Mouse (Mus musculus) ovary, postnatal 36 days (tissue): ENCODE measurements around the gene Ankmy1.

Experiments used
- DNase-seq: peaks from one replicate; pipeline ENCODE4 v3.0.0; 2022; ENCODE audit warnings: low spot score, mixed read lengths

The Ankmy1 gene

GRCm38 (mm10) chr1:92874011-92874410 is 28.7 kb downstream of the Ankmy1 start:
- DNase-seq: no peak

DNA sequence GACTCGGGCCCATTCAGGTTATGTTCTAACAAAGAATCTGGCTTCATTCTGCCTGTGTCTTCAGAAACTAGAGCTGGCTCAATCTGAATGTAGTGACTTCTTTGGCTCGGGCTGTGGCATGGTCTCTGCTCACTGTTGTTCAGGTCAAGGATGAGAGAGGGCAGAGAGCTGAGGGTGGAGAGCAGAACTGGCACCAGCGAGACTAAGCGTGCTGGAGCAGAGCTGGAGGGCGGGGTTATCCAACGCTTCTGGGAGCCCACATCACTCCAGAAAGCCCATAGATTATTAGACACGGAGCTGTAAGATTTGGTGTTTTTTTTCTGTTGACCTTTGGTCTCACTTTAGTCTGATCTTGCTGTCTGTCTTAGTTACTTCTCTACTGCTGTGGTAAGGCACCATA is 30.0 kb downstream of the Ankmy1 start:
- DNase-seq: no peak

DNA sequence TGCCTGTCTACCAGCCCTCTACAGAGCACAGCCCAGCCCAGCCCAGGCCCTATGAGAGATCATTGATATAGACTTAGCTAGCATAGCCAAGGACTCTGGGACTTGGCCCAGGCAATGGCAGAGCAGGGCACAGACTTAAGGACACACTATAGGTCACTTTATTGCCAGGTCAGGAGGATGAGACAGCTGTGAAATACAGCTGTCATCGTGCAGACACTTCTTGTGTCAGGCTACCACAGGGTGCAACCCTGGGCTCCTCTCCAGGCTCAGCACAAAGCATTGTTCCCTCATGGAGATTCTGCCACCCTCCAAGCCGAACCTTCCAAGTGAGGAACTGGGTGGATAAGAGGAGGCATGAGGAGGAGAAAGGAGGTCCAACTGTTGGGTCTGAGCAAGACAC is 32.7 kb downstream of the Ankmy1 start:
- DNase-seq: no peak

GRCm38 (mm10) chr1:92866170-92866569 is 36.5 kb downstream of the Ankmy1 start:
- DNase-seq: no peak

DNA sequence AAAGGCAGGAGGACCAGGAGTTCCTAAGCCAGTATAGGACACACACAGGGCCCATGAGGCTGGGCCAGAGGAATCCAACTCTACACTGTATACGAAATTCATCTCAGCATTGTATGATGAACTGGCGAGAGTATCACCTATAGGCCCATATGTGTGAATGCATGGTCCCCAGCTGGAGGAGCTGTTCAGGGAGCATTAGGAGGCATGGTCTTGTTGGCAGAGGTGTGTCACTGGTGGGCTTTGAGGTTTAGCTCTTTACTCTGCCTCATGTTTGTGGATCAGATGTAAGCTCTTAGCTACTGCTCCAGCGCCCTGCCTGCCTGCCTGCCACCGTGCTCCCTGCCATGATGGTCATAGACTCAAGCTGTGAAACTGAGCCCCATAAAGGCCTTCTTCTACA is 39.4 kb downstream of the Ankmy1 start:
- DNase-seq: no peak

GRCm38 (mm10) chr1:92861503-92861902 is 41.2 kb downstream of the Ankmy1 start:
- no peak for DNase-seq

- DNase-seq: no peak
These were observed 50.3 kb downstream of the Ankmy1 start for GRCm38 (mm10) chr1:92852450-92852849.

- DNase-seq: no peak
These were observed 52.6 kb downstream of the Ankmy1 start for GRCm38 (mm10) chr1:92849938-92850574.

DNA sequence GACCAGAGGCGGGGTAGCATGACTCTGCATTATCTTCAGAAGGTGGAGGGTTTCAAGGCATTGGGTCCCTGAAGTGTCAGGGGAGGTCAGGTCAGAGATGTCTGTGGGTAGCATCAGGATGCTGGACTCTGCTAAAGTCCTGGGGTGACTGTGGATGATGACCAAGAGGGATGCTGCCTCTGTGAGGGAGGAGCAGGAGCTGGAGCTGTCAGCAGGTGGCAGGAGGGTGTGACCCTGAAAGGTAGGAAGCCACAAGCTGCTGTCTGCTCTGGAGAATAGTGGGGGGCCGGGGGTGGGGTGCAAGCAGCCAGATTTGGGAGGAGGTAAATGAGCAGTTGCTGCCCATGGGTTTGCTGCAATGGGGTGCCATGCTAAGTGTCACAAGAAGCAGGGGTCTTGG is 53.2 kb downstream of the Ankmy1 start:
- no peak for DNase-seq

- no peak for DNase-seq
These were observed 54.5 kb downstream of the Ankmy1 start for GRCm38 (mm10) chr1:92847873-92848839.

GRCm38 (mm10) chr1:92845889-92846288 is 56.8 kb downstream of the Ankmy1 start:
- no peak for DNase-seq

- DNase-seq: no peak
These were observed 61.3 kb downstream of the Ankmy1 start for GRCm38 (mm10) chr1:92841427-92841826.

DNA sequence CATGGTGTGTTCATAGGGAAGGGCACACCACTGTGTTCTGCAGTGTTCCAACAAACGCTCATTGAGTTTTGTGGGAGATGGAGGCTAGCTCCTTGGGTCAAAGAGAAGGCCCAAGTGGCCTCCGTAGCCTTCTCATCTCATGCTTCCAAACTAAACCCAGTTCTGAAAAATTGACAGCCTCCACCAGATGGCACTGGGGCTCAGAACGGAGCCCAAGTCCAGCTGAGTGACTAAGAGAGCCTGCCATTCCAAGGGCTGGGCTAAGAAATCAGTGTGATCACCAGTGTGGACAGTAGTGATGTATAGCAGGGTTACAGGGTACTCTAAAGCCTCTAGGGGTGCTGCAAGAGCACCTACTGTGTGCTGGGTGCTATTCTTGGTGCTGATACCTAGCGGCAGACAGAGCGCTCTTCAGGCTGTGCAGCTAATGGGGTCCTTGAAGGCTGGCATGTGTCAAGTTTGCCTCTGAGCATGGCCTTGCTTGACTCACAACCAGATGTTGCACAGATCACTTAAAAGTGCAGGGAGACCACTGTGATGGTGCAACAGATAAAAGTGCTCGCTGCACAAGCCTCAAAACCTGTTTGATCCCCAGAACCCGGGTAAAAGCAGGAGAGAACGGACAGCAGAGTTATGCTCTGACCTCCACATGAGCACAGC is 62.3 kb downstream of the Ankmy1 start:
- DNase-seq: no peak

DNA sequence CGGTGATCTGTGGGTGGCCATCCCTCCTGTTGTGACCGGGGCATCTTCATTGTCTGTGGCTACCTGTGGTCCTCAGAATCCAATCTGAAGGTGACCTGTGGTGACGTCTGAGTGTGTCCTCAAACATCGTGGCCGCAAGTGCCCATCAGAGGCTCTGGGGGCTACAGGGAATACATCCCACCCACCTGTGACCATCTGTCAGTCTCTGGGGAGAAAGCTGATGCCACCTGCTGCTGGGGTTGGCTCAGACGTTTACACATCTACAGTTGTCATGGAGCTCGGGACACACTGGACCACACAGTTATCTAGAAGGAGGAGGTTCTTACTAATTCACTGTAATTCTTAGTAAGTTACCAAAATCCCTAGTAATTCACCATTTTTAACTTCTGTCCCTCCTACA is 63.5 kb downstream of the Ankmy1 start:
- no peak for DNase-seq

DNA sequence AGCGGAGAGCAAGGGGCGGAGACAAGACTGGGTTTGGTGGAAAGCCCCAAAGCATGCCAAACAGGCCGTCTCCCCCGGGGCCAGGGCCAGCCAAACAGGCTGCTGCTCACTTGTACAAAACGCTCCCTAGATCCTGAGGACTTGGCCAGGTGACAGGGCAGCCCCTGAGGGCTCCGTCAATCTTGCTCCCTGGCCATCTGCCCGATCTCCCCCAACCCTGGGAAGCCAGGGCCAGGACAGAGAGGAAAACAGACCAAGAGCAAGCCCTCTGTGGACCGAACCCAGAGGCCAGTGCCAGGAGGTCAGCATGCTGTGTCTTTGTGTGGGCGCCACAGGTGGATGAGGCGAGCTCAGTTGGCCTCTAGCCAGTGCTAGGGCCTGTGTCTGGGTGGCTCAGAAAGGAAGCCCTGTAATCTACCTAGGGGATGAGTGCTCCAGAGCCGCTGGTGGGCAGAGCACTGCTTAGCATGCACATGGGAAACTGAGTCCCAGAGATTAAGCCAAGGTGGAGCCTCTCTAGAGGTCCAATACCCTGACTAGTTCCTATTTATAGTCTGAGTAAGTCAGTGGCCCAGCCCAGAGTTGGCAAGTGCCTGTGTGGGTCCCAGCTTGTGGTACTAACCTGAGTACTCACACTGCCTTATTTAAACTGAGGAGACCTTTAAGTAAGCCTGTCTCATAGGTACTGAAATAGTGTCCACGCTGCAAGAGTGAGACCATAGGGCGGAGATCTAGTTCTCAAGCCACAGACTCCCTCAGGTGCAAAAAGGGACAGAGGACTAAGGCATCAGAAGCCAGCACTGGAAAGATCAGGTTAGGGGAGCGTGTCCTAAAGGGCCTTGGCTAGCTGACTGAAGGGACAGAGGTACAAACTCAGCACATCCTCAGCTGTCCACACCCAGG is 64.5 kb downstream of the Ankmy1 start:
- peak; percentile 46 for DNase-seq

- peak; percentile 79 for DNase-seq
These were observed 68.6 kb downstream of the Ankmy1 start for GRCm38 (mm10) chr1:92833987-92834706.

- DNase-seq: peak; percentile 45
These were observed 70.4 kb downstream of the Ankmy1 start for GRCm38 (mm10) chr1:92832011-92833010.

- DNase-seq: peak; percentile 72
These were observed 71.3 kb downstream of the Ankmy1 start, which contains the start of gene Gpc1 for GRCm38 (mm10) chr1:92831188-92832001. Gene Gpc1 (plus strand): TSS chr1:92831645.
